Mouse (Mus musculus): ENCODE measurements at regions not wholly inside any gene's neighbourhood (a gene's known extent, or its start where the extent isn't known, plus 50 kb on each side); places are given as distances from the start of the nearest gene placed in this dataset.

DNA sequence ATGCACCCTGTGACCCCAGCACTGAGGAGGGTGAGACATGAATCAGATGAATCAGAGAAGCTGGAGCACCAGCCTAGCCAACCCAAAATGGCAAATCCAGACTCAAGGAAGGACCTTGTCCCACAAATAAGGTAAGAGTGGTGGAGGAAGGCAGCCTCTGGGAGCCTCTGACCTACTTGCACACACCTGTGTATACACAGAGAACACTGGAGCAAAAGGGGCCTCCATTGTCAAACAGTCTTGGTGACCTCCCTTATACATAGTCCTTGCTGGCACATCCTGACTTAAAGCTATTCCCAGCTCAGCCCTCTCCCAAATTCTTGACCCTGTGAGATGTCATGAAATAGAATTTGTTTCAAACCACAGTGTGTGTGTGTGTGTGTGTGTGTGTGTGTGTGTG lies 57.1 kb downstream of the Inhbb start:
- H3K4me3 ChIP-seq (ENCODE audit: low read depth, low read length), result no peak overlapping the region
- no peak overlapping the region for H3K4me2 ChIP-seq
- no peaks in the 10 kb centered on the region for H3K4me1 ChIP-seq (replicated peaks; ENCODE audit: control insufficient read depth, insufficient read depth, low read length)
- ATAC-seq (replicated peaks; ENCODE audit: low FRiP score) (no peak), DNase-seq (ENCODE audit: low spot score) (no peak)
- H3K9ac ChIP-seq (ENCODE audit: low read depth, low read length), result no peak overlapping the region
- H3K27me3 ChIP-seq (replicated peaks; ENCODE audit: control insufficient read depth, insufficient read depth, low read length), result no peaks in the 10 kb centered on the region
- no peaks in the 10 kb centered on the region for H3K36me3 ChIP-seq (ENCODE audit: control insufficient read depth, insufficient read depth, low read length)
- H3K27ac ChIP-seq (ENCODE audit: low read depth, low read length), result no peak overlapping the region
- no peaks in the 10 kb centered on the region for H3K9me3 ChIP-seq (ENCODE audit: control insufficient read depth, low read length)

DNA sequence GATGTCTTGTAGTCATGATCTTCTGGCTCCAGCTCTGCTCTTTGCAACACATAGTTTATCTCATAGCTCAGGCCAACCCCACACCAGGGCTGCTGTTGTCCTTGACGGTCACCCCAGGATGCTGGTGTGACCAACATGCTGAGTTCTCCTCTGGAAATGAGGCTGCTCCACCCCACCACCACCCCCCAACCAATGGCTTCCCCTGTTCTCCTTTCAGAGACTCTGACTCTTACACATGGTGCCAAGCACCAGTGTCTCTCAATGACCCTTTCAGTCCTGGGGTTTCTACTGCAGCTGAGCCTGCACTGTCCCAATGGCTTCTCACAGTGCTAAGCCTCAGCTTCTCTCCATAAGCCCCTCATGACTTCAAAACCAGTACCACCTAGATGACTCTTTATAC lies 64.0 kb downstream of the Inhbb start:
- DNase-seq (ENCODE audit: low spot score) (no peak), ATAC-seq (replicated peaks; ENCODE audit: low FRiP score) (no peak)
- no peak overlapping the region for H3K27ac ChIP-seq (ENCODE audit: low read depth, low read length)
- H3K4me3 ChIP-seq (ENCODE audit: low read depth, low read length), result no peak overlapping the region
- H3K9ac ChIP-seq (ENCODE audit: low read depth, low read length), result no peak overlapping the region
- no peaks in the 10 kb centered on the region for H3K27me3 ChIP-seq (replicated peaks; ENCODE audit: control insufficient read depth, insufficient read depth, low read length)
- 59% methylated on average over 1 of the region's 1 CpGs for WGBS
- no peaks in the 10 kb centered on the region for H3K36me3 ChIP-seq (ENCODE audit: control insufficient read depth, insufficient read depth, low read length)
- no peaks in the 10 kb centered on the region for H3K9me3 ChIP-seq (ENCODE audit: control insufficient read depth, low read length)
- H3K4me2 ChIP-seq, result no peak overlapping the region
- H3K4me1 ChIP-seq (replicated peaks; ENCODE audit: control insufficient read depth, insufficient read depth, low read length), result no peaks in the 10 kb centered on the region

DNA sequence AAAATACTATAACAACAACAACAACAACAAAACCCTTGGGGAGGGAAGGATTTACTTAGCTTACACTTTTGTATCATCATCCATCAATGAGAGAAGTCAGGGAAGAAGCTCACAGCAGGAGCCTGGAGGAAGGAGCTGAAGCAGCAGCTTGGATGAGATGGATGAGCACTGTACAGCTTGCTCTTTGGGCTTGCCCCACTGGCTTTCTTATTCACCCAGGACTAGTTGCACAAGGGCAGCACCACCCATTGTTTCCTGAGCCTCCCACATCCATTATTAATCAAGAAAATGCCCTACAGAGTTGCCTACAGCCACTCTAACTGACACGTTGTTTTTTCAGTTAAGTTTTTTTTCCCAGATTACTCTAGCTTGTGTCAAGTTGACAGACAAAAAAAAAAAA lies 65.1 kb downstream of the Inhbb start:
- Histone ChIP-seq H3K4me2 (no peak overlapping the region), H3K27ac (ENCODE audit: low read depth, low read length) (no peak overlapping the region), H3K4me1 (replicated peaks; ENCODE audit: control insufficient read depth, insufficient read depth, low read length) (no peaks in the 10 kb centered on the region), H3K36me3 (ENCODE audit: control insufficient read depth, insufficient read depth, low read length) (no peaks in the 10 kb centered on the region), H3K9ac (ENCODE audit: low read depth, low read length) (no peak overlapping the region), H3K27me3 (replicated peaks; ENCODE audit: control insufficient read depth, insufficient read depth, low read length) (no peaks in the 10 kb centered on the region), H3K9me3 (ENCODE audit: control insufficient read depth, low read length) (no peaks in the 10 kb centered on the region), H3K4me3 (ENCODE audit: low read depth, low read length) (no peak overlapping the region)
- no peak for DNase-seq (ENCODE audit: low spot score)
- ATAC-seq (replicated peaks; ENCODE audit: low FRiP score), result no peak
- WGBS, result 80% methylated on average over 1 of the region's 1 CpGs

DNA sequence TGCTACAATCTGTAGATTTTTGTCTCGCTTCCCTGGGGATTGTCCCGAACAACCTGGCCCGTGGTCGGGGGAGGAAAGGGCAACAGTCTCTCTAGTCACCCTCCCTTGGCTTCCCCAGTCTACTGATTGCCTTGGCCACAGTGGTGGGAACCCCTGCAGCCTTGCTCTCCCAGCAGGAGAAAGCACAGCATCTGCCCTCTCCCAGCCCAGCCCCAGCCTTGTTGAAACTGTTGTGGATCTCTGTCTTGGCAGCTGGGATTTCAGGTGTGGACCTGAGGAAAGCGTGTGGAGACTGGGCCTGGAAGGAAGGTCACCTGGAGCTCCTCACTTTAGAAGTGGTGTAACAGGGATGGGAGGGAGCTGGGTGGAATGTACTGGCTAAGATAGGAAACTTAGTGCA lies 66.6 kb downstream of the Inhbb start:
- H3K9me3 ChIP-seq (ENCODE audit: control insufficient read depth, low read length), result no peaks in the 10 kb centered on the region
- no peak overlapping the region for H3K4me2 ChIP-seq
- no peaks in the 10 kb centered on the region for H3K27me3 ChIP-seq (replicated peaks; ENCODE audit: control insufficient read depth, insufficient read depth, low read length)
- H3K4me3 ChIP-seq (ENCODE audit: low read depth, low read length), result no peak overlapping the region
- ATAC-seq (replicated peaks; ENCODE audit: low FRiP score) (no peak), DNase-seq (ENCODE audit: low spot score) (no peak)
- 93% methylated on average over 5 of the region's 5 CpGs for WGBS
- no peak overlapping the region for H3K9ac ChIP-seq (ENCODE audit: low read depth, low read length)
- no peaks in the 10 kb centered on the region for H3K4me1 ChIP-seq (replicated peaks; ENCODE audit: control insufficient read depth, insufficient read depth, low read length)
- H3K36me3 ChIP-seq (ENCODE audit: control insufficient read depth, insufficient read depth, low read length), result no peaks in the 10 kb centered on the region
- H3K27ac ChIP-seq (ENCODE audit: low read depth, low read length), result no peak overlapping the region

DNA sequence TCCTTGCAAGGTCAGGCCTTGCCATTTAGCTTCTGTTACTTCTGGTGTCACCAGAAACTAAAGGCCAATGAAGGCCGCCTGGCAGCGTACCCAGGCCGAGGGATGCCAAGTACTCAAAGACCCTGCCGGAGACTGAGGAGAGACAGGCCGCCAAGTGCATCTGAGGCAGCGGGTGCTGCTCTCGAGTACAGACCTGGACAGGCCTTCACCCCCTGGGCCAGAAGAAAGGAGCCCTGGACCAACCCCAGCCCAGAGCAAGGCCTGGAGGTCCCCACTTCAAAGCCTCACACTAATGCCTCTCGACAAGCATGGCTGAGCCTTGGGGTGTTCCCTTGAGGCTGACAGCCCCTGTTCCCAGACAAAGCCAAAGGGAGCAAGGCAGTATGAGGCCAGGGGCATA lies 70.5 kb downstream of the Inhbb start:
- no peaks in the 10 kb centered on the region for H3K27me3 ChIP-seq (replicated peaks; ENCODE audit: control insufficient read depth, insufficient read depth, low read length)
- ATAC-seq (replicated peaks; ENCODE audit: low FRiP score), result no peak
- H3K9ac ChIP-seq (ENCODE audit: low read depth, low read length), result no peak overlapping the region
- no peaks in the 10 kb centered on the region for H3K36me3 ChIP-seq (ENCODE audit: control insufficient read depth, insufficient read depth, low read length)
- no peak overlapping the region for H3K4me2 ChIP-seq
- DNase-seq (ENCODE audit: low spot score), result no peak
- H3K27ac ChIP-seq (ENCODE audit: low read depth, low read length), result no peak overlapping the region
- no peaks in the 10 kb centered on the region for H3K4me1 ChIP-seq (replicated peaks; ENCODE audit: control insufficient read depth, insufficient read depth, low read length)
- 88% methylated on average over 8 of the region's 8 CpGs for WGBS
- H3K4me3 ChIP-seq (ENCODE audit: low read depth, low read length), result no peak overlapping the region
- H3K9me3 ChIP-seq (ENCODE audit: control insufficient read depth, low read length), result no peaks in the 10 kb centered on the region

DNA sequence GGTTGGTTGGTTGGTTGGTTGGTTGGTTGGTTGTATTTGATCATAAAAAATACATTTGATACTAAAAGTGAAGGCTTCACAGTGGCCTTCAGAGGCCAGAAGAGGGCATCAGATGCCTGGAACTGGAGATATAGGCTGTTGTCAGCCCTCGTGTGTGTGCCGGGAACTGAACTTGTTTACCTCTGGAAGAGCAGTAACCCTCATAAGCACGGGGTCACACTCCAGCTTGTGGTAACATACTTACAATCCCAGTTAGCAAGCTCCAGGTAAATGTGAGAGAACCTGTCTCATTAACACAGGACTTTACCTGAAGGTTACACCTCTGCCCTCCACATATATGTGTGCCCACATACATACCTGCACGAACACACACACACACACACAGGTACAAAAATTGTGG lies 71.2 kb downstream of the Inhbb start:
- WGBS, result 88% methylated on average over 4 of the region's 4 CpGs
- Histone ChIP-seq H3K9ac (ENCODE audit: low read depth, low read length) (no peak overlapping the region), H3K4me2 (no peak overlapping the region), H3K27me3 (replicated peaks; ENCODE audit: control insufficient read depth, insufficient read depth, low read length) (no peaks in the 10 kb centered on the region), H3K4me1 (replicated peaks; ENCODE audit: control insufficient read depth, insufficient read depth, low read length) (no peaks in the 10 kb centered on the region), H3K4me3 (ENCODE audit: low read depth, low read length) (no peak overlapping the region), H3K27ac (ENCODE audit: low read depth, low read length) (no peak overlapping the region), H3K36me3 (ENCODE audit: control insufficient read depth, insufficient read depth, low read length) (no peaks in the 10 kb centered on the region), H3K9me3 (ENCODE audit: control insufficient read depth, low read length) (no peaks in the 10 kb centered on the region)
- DNase-seq (ENCODE audit: low spot score) (no peak), ATAC-seq (replicated peaks; ENCODE audit: low FRiP score) (no peak)

DNA sequence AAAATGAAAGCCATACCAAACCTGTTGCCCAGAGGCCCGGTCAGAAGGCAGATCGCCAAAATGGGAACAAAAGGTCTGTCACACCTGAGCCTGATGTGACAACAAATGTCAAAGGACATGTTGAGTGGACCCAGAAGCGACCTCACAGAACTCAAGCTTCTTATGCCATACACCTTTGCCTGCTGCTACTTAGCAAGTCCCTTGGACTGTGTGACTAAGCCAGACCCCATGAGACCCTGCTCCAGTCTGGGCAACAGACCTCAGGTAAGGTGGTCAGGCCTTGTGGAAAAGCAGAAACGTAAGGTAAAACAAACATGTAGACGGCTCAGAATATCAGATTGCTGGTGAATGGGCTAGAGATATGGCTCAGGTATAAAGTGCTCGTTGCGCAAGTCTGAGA lies 71.8 kb downstream of the Inhbb start:
- DNase-seq (ENCODE audit: low spot score), result no peak
- H3K27ac ChIP-seq (ENCODE audit: low read depth, low read length), result no peak overlapping the region
- no peak overlapping the region for H3K4me3 ChIP-seq (ENCODE audit: low read depth, low read length)
- H3K9ac ChIP-seq (ENCODE audit: low read depth, low read length), result no peak overlapping the region
- H3K27me3 ChIP-seq (replicated peaks; ENCODE audit: control insufficient read depth, insufficient read depth, low read length), result no peaks in the 10 kb centered on the region
- WGBS, result 83% methylated on average over 7 of the region's 7 CpGs
- no peak overlapping the region for H3K4me2 ChIP-seq
- H3K36me3 ChIP-seq (ENCODE audit: control insufficient read depth, insufficient read depth, low read length), result no peaks in the 10 kb centered on the region
- no peak for ATAC-seq (replicated peaks; ENCODE audit: low FRiP score)
- H3K9me3 ChIP-seq (ENCODE audit: control insufficient read depth, low read length), result no peaks in the 10 kb centered on the region
- no peaks in the 10 kb centered on the region for H3K4me1 ChIP-seq (replicated peaks; ENCODE audit: control insufficient read depth, insufficient read depth, low read length)

DNA sequence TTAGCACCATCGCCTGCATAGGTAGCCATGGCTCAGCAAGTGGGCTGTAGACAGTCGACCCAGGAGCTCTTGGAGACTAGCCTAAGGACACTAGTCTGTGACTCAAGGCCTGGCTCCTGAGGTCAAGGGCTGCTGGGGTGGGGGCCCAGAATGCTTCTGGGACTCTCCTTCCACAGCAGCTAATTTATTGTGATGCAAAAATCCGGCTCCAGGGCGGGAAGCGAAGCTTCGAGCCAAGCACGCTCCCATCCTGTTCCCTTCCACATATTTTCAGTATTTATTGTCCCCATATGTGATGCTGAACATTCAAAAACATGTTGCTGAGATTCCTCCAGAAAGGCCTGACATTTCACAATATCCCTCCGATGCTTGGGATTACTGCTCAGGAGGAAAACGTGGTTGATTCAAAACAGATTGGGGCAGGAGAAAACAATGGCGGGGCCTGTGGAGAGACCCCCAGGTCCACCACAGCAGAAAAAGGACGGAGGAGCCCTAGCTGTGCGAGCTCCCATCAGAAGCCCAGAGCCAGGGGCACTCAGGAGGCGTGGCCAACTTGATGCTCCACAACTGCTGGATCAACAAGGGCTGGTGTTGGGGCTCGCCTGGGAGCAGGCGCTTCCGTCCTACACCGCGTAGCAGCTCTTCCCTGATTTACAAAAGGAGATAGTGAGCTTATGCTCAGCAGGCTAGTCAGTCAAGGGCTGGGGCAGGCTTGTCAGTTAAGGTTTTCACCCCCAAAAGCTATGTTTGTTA lies 73.4 kb downstream of the Inhbb start:
- H3K9ac ChIP-seq (ENCODE audit: low read depth, low read length), result no peak overlapping the region
- no peak overlapping the region for H3K27ac ChIP-seq (ENCODE audit: low read depth, low read length)
- H3K4me3 ChIP-seq (ENCODE audit: low read depth, low read length), result no peak overlapping the region
- no peak for DNase-seq (ENCODE audit: low spot score)
- no peak for ATAC-seq (replicated peaks; ENCODE audit: low FRiP score)
- H3K9me3 ChIP-seq (ENCODE audit: control insufficient read depth, low read length), result no peaks in the 10 kb centered on the region
- no peaks in the 10 kb centered on the region for H3K36me3 ChIP-seq (ENCODE audit: control insufficient read depth, insufficient read depth, low read length)
- 30% methylated on average over 18 of the region's 18 CpGs for WGBS
- H3K27me3 ChIP-seq (replicated peaks; ENCODE audit: control insufficient read depth, insufficient read depth, low read length), result no peaks in the 10 kb centered on the region
- no peak overlapping the region for H3K4me2 ChIP-seq
- no peaks in the 10 kb centered on the region for H3K4me1 ChIP-seq (replicated peaks; ENCODE audit: control insufficient read depth, insufficient read depth, low read length)

DNA sequence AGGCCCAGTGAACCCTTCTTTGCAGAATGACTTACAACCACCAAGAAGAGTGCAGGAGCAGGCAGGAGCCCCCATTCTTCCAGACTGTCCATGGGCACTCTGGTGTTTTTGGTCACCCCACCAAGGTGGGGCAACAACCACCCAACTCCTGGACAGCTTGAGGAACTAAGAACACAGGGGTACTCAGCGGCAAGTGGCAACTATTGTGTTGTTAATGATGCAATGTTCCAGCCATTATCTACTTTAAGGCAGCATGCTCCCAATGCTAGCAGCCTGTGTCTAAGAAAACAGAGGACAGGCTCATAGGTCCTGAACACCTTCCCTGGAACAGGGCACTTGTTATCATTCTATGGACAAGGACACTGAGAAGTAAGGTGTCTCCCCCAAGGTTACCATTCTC lies 74.3 kb downstream of the Inhbb start:
- DNase-seq (ENCODE audit: low spot score), result no peak
- H3K9me3 ChIP-seq (ENCODE audit: control insufficient read depth, low read length), result no peaks in the 10 kb centered on the region
- H3K27me3 ChIP-seq (replicated peaks; ENCODE audit: control insufficient read depth, insufficient read depth, low read length), result no peaks in the 10 kb centered on the region
- 89% methylated on average over 1 of the region's 1 CpGs for WGBS
- no peaks in the 10 kb centered on the region for H3K4me1 ChIP-seq (replicated peaks; ENCODE audit: control insufficient read depth, insufficient read depth, low read length)
- H3K9ac ChIP-seq (ENCODE audit: low read depth, low read length), result no peak overlapping the region
- H3K4me3 ChIP-seq (ENCODE audit: low read depth, low read length), result no peak overlapping the region
- H3K36me3 ChIP-seq (ENCODE audit: control insufficient read depth, insufficient read depth, low read length), result no peaks in the 10 kb centered on the region
- no peak overlapping the region for H3K27ac ChIP-seq (ENCODE audit: low read depth, low read length)
- H3K4me2 ChIP-seq, result no peak overlapping the region
- no peak for ATAC-seq (replicated peaks; ENCODE audit: low FRiP score)

Data from liver, embryonic 11.5 days (tissue).